ENCODE assay signal across 9 mouse cellular contexts in the genomic region with DNA sequence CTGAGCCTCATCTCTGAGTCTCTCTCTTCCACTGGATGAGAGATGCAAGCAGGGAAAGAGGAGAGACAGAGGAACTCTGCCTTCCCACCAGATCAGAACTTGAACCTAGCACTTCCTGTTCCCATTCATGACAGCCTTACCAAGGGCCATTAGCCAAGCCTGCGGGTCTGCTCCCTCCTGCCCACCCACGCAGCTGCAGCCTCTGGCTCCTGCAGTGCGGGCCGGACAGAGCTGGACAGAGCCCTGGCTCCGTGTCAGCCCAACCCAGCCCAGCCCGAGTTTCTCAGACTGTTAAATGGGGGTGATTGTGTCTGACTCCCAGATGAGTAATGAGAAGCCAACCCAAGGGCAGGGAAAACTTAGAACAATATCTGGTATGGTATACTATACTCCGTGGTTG. TPM values are rescaled to one million over a fixed set of nuclear protein-coding genes. Genes with fewer than 3 reads are reported as not detected.
DNase-seq lines count a peak whose midpoint lies in the region; ATAC-seq and TF ChIP-seq lines count a peak whose summit lies in the region.
"Had no signal": no experiment of that assay in that cellular context is flagged by ENCODE, and none has a peak within 500 bp of the region (broad histone marks: within the 10 kb centered on the region; RNA-seq: fewer than 3 reads in every experiment).

No protein-coding gene starts in this region.

- H3K9me3 ChIP-seq in kidney, embryonic 16.5 days (ENCODE audit: low read length) = no peaks in the 10 kb centered on the region

- WGBS in kidney, embryonic 16.5 days = 14% methylated on average over 7 of the region's 7 CpGs
- WGBS in kidney, adult 2 months = 20% methylated on average over 7 of the region's 7 CpGs

- no peak overlapping the region for H3K9ac ChIP-seq in kidney, embryonic 16.5 days (replicated peaks; ENCODE audit: low read length)

- H3K4me3 ChIP-seq in kidney, embryonic 16.5 days (ENCODE audit: low read length) = no peak overlapping the region
- no peak overlapping the region for H3K4me3 ChIP-seq in kidney, adult 2 months (ENCODE audit: insufficient read depth, low read depth, low read length)
- H3K4me3 ChIP-seq: erythroblast, embryonic 14.5 days had no signal

- DNase-seq in kidney, adult 2 months = no peak
- peak; percentile 67 to 70 for DNase-seq in right cerebral cortex, postnatal 10 days (ENCODE audit: low spot score in 2 of 2)
- no peak for DNase-seq in right cerebral cortex, postnatal 25 days
- DNase-seq in heart, adult 9 months (ENCODE audit: low spot score in 2 of 2) = peak; percentile 24 to 39
- DNase-seq in testis, postnatal 10 days (ENCODE audit: low spot score) = peak; percentile 66
- no peak for DNase-seq in thymus, postnatal 10 days (ENCODE audit: low spot score in 2 of 2)
- DNase-seq in urinary bladder, postnatal 10 days (ENCODE audit: low spot score) = no peak

- TF ChIP-seq CTCF in kidney, adult 2 months (conservative IDR thresholded peaks at IDR 0.05; ENCODE audit: insufficient read depth, insufficient read length, low read depth, low read length) = no peak

- no peaks in the 10 kb centered on the region for H3K36me3 ChIP-seq in kidney, embryonic 16.5 days (ENCODE audit: insufficient read depth, low read length)
- no peaks in the 10 kb centered on the region for H3K36me3 ChIP-seq in kidney, adult 2 months (ENCODE audit: control insufficient read depth, insufficient read depth, low read length)

- TF ChIP-seq POLR2A in kidney, adult 2 months (IDR thresholded peaks at IDR 0.05; ENCODE audit: low read depth, low read length) = no peak

- peaks cover 13% of the 10 kb centered on the region; the same call in 1 of the 2 replicates for H3K4me1 ChIP-seq in kidney, embryonic 16.5 days (ENCODE audit: insufficient read depth, low read length)
- H3K4me1 ChIP-seq in kidney, adult 2 months (ENCODE audit: control insufficient read depth, insufficient read depth, low read length) = no peaks in the 10 kb centered on the region

- H3K4me2 ChIP-seq in kidney, embryonic 16.5 days (replicated peaks; ENCODE audit: low read depth, low read length) = no peak overlapping the region

- ATAC-seq in kidney, embryonic 16.5 days (ENCODE audit: low FRiP score, low TSS enrichment) = peak; percentile 72; the same call in 1 of the 2 replicates

- no peak overlapping the region for H3K27ac ChIP-seq in kidney, embryonic 16.5 days (ENCODE audit: low read length)
- no peak overlapping the region for H3K27ac ChIP-seq in kidney, adult 2 months (ENCODE audit: insufficient read depth, low read depth, low read length)

- H3K27me3 ChIP-seq in kidney, embryonic 16.5 days (ENCODE audit: insufficient read depth, low read length) = 0 out of 2 replicates have a peak, but pooled peaks cover 2% of the 10 kb centered on the region
- H3K27me3 ChIP-seq in kidney, adult 2 months (replicated peaks; ENCODE audit: control insufficient read depth, insufficient read depth, low read length) = no peaks in the 10 kb centered on the region

RNA-seq across cellular contexts. Expression of a gene that starts 38.4 kb away (rescaled TPM):
- 7.7 and 8.3 TPM in 2 replicates for polyA plus RNA-seq in kidney, embryonic 16.5 days (2015; fragmentation: Nextera tagmentation; extraction: Ambion mirVana)
- 10.6 and 12.1 TPM in 2 replicates for polyA plus RNA-seq in kidney, adult 2 months (2012; rRNA removed)

Comparison
In these comparisons a context has a peak if more than half of its experiments do, and no peak if none do; other contexts are left out.
1. DNase-seq: peak in right cerebral cortex, postnatal 10 days (2 of 2), heart, adult 9 months (2 of 2) and testis, postnatal 10 days (single experiment); none in kidney, adult 2 months (single experiment), right cerebral cortex, postnatal 25 days (single experiment), thymus, postnatal 10 days (0 of 2) and urinary bladder, postnatal 10 days (single experiment).